Mouse (Mus musculus): Measurements from ENCODE around the gene Comt. TPM values are rescaled to one million over a fixed set of nuclear protein-coding genes. Genes with fewer than 3 reads are reported as not detected.

The Comt gene
- polyA plus RNA-seq, 1 experiment: 53.8 TPM

DNA sequence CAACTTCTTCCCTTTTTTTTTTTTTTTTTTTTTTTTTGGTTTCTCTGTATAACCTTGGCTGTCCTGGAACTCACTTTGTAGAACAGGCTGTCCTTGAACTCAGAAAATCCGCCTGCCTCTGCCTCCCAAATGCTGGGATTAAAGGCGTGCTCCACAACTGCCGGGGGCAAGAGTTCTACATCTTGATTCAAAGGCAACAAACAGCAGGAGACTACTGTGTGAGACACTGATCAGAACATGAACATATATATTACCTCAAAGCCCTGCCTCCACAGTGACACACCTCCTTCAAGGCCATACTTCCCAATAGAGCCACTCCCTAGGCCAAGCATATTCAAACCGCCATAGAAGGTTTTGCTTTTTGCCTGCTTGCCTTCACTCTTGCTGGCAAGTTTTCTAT lies 53.0 kb downstream of the Comt start:
- Histone ChIP-seq H3K4me3 (replicated peaks; ENCODE audit: control insufficient read depth, low read depth, low read length) (no peak overlapping the region), H3K4me1 (ENCODE audit: control insufficient read depth, insufficient read depth, low read length) (peaks cover 2% of the 10 kb centered on the region; the same call in 1 of the 2 replicates), H3K27ac (ENCODE audit: control insufficient read depth, insufficient read depth, low read depth, low read length, poor library complexity) (no peak overlapping the region)
- TF ChIP-seq CTCF (IDR thresholded peaks at IDR 0.05; ENCODE audit: control insufficient read depth, insufficient read depth, low read length): no peak
- no peak for TF ChIP-seq POLR2A (IDR thresholded peaks at IDR 0.05; ENCODE audit: borderline replicate concordance, control insufficient read depth, low read depth, low read length)
- WGBS: 83% methylated on average over 4 of the region's 4 CpGs

DNA sequence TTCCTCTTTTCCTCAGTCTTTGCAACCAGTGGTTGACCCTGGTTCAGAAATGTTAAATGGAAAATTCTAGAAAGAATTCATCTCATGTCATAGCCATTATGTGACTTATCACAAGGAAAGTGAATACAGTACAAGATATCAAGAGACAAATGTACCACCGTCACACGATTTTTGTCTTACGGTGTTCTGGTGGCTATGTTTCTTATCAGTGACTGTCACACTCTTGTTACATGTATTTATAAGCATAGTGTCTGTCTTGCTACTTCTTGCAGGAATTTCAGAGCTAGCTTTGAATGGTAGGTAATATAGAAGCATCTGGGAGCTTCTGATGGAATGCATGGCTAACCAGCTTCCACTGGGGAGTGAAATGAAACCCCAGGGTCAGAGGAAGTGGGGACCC lies 56.5 kb downstream of the Comt start:
- no peaks in the 10 kb centered on the region; the same call in 1 of the 2 replicates for H3K4me1 ChIP-seq (ENCODE audit: control insufficient read depth, insufficient read depth, low read length)
- H3K27ac ChIP-seq (ENCODE audit: control insufficient read depth, insufficient read depth, low read depth, low read length, poor library complexity): no peak overlapping the region
- WGBS: 63% methylated on average over 3 of the region's 3 CpGs
- H3K4me3 ChIP-seq (replicated peaks; ENCODE audit: control insufficient read depth, low read depth, low read length): no peak overlapping the region
- TF ChIP-seq CTCF (IDR thresholded peaks at IDR 0.05; ENCODE audit: control insufficient read depth, insufficient read depth, low read length) (no peak), POLR2A (IDR thresholded peaks at IDR 0.05; ENCODE audit: borderline replicate concordance, control insufficient read depth, low read depth, low read length) (no peak)

GRCm38 (mm10) chr16:18366849-18367248 lies 59.8 kb downstream of the Comt start:
- H3K27ac ChIP-seq (ENCODE audit: control insufficient read depth, insufficient read depth, low read depth, low read length, poor library complexity): no peak overlapping the region
- H3K4me1 ChIP-seq (ENCODE audit: control insufficient read depth, insufficient read depth, low read length): no peaks in the 10 kb centered on the region; the same call in 1 of the 2 replicates
- no peak for TF ChIP-seq POLR2A (IDR thresholded peaks at IDR 0.05; ENCODE audit: borderline replicate concordance, control insufficient read depth, low read depth, low read length)
- no peak for TF ChIP-seq CTCF (IDR thresholded peaks at IDR 0.05; ENCODE audit: control insufficient read depth, insufficient read depth, low read length)
- WGBS: 91% methylated on average over 4 of the region's 4 CpGs
- no peak overlapping the region for H3K4me3 ChIP-seq (replicated peaks; ENCODE audit: control insufficient read depth, low read depth, low read length)

DNA sequence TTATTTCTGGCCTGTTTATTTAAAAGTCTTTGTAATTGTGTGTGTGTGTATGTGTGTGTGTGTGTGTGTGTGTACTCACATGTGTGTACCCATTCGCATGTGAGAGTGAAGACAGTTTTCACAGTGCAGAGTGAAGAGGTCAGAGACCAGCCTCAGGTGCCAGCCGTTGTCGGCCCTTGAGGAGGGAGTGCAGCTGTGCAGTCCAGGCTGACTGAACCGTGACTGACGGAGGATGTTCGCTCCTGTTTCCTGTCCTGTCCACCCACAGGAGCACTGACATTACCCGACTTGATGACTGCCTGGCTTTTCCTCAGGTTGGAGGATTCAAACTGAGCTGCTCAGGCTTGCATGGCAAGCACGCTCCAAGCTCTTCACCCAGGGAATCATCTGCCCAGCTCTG lies 63.7 kb downstream of the Comt start:
- WGBS: 74% methylated on average over 8 of the region's 8 CpGs
- Histone ChIP-seq H3K4me3 (replicated peaks; ENCODE audit: control insufficient read depth, low read depth, low read length) (no peak overlapping the region), H3K4me1 (ENCODE audit: control insufficient read depth, insufficient read depth, low read length) (no peaks in the 10 kb centered on the region; the same call in 1 of the 2 replicates), H3K27ac (ENCODE audit: control insufficient read depth, insufficient read depth, low read depth, low read length, poor library complexity) (no peak overlapping the region)
- TF ChIP-seq POLR2A (IDR thresholded peaks at IDR 0.05; ENCODE audit: borderline replicate concordance, control insufficient read depth, low read depth, low read length): no peak
- TF ChIP-seq CTCF (IDR thresholded peaks at IDR 0.05; ENCODE audit: control insufficient read depth, insufficient read depth, low read length): no peak

DNA sequence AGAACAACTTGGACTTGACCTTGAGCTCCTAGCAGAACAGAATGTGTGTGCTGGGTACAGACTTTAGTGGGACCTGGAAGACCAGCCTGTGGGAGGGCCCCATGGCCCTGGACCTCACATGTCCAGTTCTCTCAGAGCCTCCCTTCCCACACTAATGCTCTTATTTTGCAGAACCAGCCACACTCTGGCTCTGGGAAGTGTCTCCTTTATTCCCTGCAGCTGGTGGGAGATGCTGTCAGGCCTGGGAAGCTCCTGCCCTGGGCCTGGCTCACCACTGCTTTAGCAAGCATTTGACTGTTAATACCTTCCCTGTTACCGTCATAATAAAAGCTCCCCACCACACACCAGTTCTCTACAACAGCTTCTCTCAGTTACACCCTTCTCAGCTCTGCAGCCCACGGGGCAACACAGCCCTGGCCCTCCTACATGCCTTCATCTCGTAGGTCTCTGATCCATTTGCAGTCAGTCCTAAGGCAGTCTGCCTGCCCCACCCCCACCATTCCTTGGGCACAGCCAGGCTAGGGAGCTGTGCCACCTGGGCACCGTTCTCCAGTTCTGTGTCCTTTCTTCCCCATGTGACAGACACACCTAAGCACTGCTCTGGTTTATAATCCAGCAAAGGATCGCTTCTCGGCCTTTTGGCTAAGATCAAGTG lies 66.4 kb downstream of the Comt start:
- 85% methylated on average over 6 of the region's 6 CpGs for WGBS
- TF ChIP-seq POLR2A (IDR thresholded peaks at IDR 0.05; ENCODE audit: borderline replicate concordance, control insufficient read depth, low read depth, low read length): no peak
- no peak for TF ChIP-seq CTCF (IDR thresholded peaks at IDR 0.05; ENCODE audit: control insufficient read depth, insufficient read depth, low read length)
- Histone ChIP-seq H3K4me1 (ENCODE audit: control insufficient read depth, insufficient read depth, low read length) (no peaks in the 10 kb centered on the region; the same call in 1 of the 2 replicates), H3K27ac (ENCODE audit: control insufficient read depth, insufficient read depth, low read depth, low read length, poor library complexity) (no peak overlapping the region), H3K4me3 (replicated peaks; ENCODE audit: control insufficient read depth, low read depth, low read length) (no peak overlapping the region)

- no peak for TF ChIP-seq CTCF (IDR thresholded peaks at IDR 0.05; ENCODE audit: control insufficient read depth, insufficient read depth, low read length)
- TF ChIP-seq POLR2A (IDR thresholded peaks at IDR 0.05; ENCODE audit: borderline replicate concordance, control insufficient read depth, low read depth, low read length): no peak
- WGBS: 83% methylated on average over 6 of the region's 6 CpGs
- H3K4me1 ChIP-seq (ENCODE audit: control insufficient read depth, insufficient read depth, low read length): no peaks in the 10 kb centered on the region; the same call in 1 of the 2 replicates
- H3K27ac ChIP-seq (ENCODE audit: control insufficient read depth, insufficient read depth, low read depth, low read length, poor library complexity): no peak overlapping the region
- no peak overlapping the region for H3K4me3 ChIP-seq (replicated peaks; ENCODE audit: control insufficient read depth, low read depth, low read length)
Measured at GRCm38 (mm10) chr16:18357977-18358376, 68.7 kb downstream of the Comt start.

GRCm38 (mm10) chr16:18356961-18357360 lies 69.7 kb downstream of the Comt start:
- 83% methylated on average over 1 of the region's 1 CpGs for WGBS
- TF ChIP-seq POLR2A (IDR thresholded peaks at IDR 0.05; ENCODE audit: borderline replicate concordance, control insufficient read depth, low read depth, low read length) (no peak), CTCF (IDR thresholded peaks at IDR 0.05; ENCODE audit: control insufficient read depth, insufficient read depth, low read length) (no peak)
- Histone ChIP-seq H3K27ac (ENCODE audit: control insufficient read depth, insufficient read depth, low read depth, low read length, poor library complexity) (no peak overlapping the region), H3K4me1 (ENCODE audit: control insufficient read depth, insufficient read depth, low read length) (no peaks in the 10 kb centered on the region; the same call in 1 of the 2 replicates), H3K4me3 (replicated peaks; ENCODE audit: control insufficient read depth, low read depth, low read length) (no peak overlapping the region)

Other genes starting within 250 kb of the Comt start
- not detected in 2 replicates for gene Ccdc188, start 209.0 kb downstream of the Comt start, polyA plus RNA-seq (2011; ENCODE audit: insufficient read depth, insufficient read length, low replicate concordance, missing spikeins)
- 3.6 and 11.7 TPM in 2 replicates for gene Zdhhc8, start 191.7 kb downstream of the Comt start, polyA plus RNA-seq (2011; ENCODE audit: insufficient read depth, insufficient read length, low replicate concordance, missing spikeins)
- 62.6 and 104 TPM in 2 replicates for gene Trmt2a, start 178.2 kb downstream of the Comt start, polyA plus RNA-seq (2011; ENCODE audit: insufficient read depth, insufficient read length, low replicate concordance, missing spikeins)
- 90.1 and 125 TPM in 2 replicates for gene Ranbp1, start 178.1 kb downstream of the Comt start, polyA plus RNA-seq (2011; ENCODE audit: insufficient read depth, insufficient read length, low replicate concordance, missing spikeins)
- gene Gm49776, start 168.5 kb downstream of the Comt start, polyA plus RNA-seq (2011; ENCODE audit: insufficient read depth, insufficient read length, low replicate concordance, missing spikeins): not detected in 2 replicates
- 37.4 and 48.8 TPM in 2 replicates for gene Dgcr8, start 137.6 kb downstream of the Comt start, polyA plus RNA-seq (2011; ENCODE audit: insufficient read depth, insufficient read length, low replicate concordance, missing spikeins)
- 49.3 and 54.7 TPM in 2 replicates for gene Tango2, start 78.7 kb downstream of the Comt start, polyA plus RNA-seq (2011; ENCODE audit: insufficient read depth, insufficient read length, low replicate concordance, missing spikeins)
- 4.7 and 13.7 TPM in 2 replicates for gene Arvcf, start 78.7 kb downstream of the Comt start, polyA plus RNA-seq (2011; ENCODE audit: insufficient read depth, insufficient read length, low replicate concordance, missing spikeins)
- gene Txnrd2, start 468 bp downstream of the Comt start, polyA plus RNA-seq (2011; ENCODE audit: insufficient read depth, insufficient read length, low replicate concordance, missing spikeins): 66.6 and 86.0 TPM in 2 replicates
- gene Gnb1l, start 71.9 kb upstream of the Comt start, polyA plus RNA-seq (2011; ENCODE audit: insufficient read depth, insufficient read length, low replicate concordance, missing spikeins): 2.6 and 11.3 TPM in 2 replicates
- gene Rtl10, start 72.0 kb upstream of the Comt start, polyA plus RNA-seq (2011; ENCODE audit: insufficient read depth, insufficient read length, low replicate concordance, missing spikeins): 1.5 TPM in 1 of 2 replicates, not detected in the other
- not detected in 2 replicates for gene Tbx1, start 163.8 kb upstream of the Comt start, polyA plus RNA-seq (2011; ENCODE audit: insufficient read depth, insufficient read length, low replicate concordance, missing spikeins)
- 50.4 and 84.3 TPM in 2 replicates for gene Gp1bb, start 195.6 kb upstream of the Comt start, polyA plus RNA-seq (2011; ENCODE audit: insufficient read depth, insufficient read length, low replicate concordance, missing spikeins)
- gene Gm49601, start 199.6 kb upstream of the Comt start, polyA plus RNA-seq (2011; ENCODE audit: insufficient read depth, insufficient read length, low replicate concordance, missing spikeins): 13.1 and 15.2 TPM in 2 replicates
- 13.9 and 41.9 TPM in 2 replicates for gene Sept5, start 203.1 kb upstream of the Comt start, polyA plus RNA-seq (2011; ENCODE audit: insufficient read depth, insufficient read length, low replicate concordance, missing spikeins)

All from bone marrow, adult 2 months (tissue).